Mouse (Mus musculus) cerebellum, adult 2 months (tissue): Measurements from ENCODE around the gene Nrcam. TPM values are rescaled to one million over a fixed set of nuclear protein-coding genes. Genes with fewer than 3 reads are reported as not detected.

ENCODE experiments used
- DNase-seq, 2 experiments: peaks; one replicate each; pipeline ENCODE4 v3.0.0; 2021
- H3K27ac ChIP-seq: fragments of 200-500 bp; 2 replicates; pipeline ENCODE4 v1.5.1; 2012; ENCODE audit warnings: low read length, control low read depth, inconsistent platforms; ENCODE audit not compliant: insufficient read depth
- H3K27me3 ChIP-seq: fragments of 200-500 bp; 2 replicates; pipeline ENCODE4 v1.6.1; 2012; ENCODE audit warnings: inconsistent platforms, mild to moderate bottlenecking, low read length, moderate library complexity; ENCODE audit not compliant: control insufficient read depth, insufficient read depth
- H3K4me1 ChIP-seq: fragments of 200-500 bp; 2 replicates; pipeline ENCODE4 v1.6.1; 2011; ENCODE audit warnings: low read length; ENCODE audit not compliant: control insufficient read depth, insufficient read depth
- H3K4me3 ChIP-seq: fragments of 200-500 bp; replicated peaks from 2 replicates; pipeline ENCODE3; 2011; ENCODE audit warnings: mild to moderate bottlenecking, low read depth, low read length, control low read depth; ENCODE audit not compliant: insufficient read depth
- CTCF ChIP-seq: fragments of 200-500 bp; IDR thresholded peaks from 2 replicates; pipeline ENCODE4 v1.5.1; 2011; ENCODE audit warnings: low read depth, mild to moderate bottlenecking, control low read depth, low read length, moderate library complexity, borderline replicate concordance; ENCODE audit not compliant: insufficient read depth
- POLR2A ChIP-seq: fragments of 200-500 bp; IDR thresholded peaks from 2 replicates; pipeline ENCODE4 v1.6.1; 2011; ENCODE audit warnings: low read length, control low read depth, borderline replicate concordance; ENCODE audit not compliant: insufficient read depth
- WGBS: fragments of 180-500 bp; shearing (Covaris S2); methylation state at CpG from one replicate; pipeline ENCODE4 v1.1.7; 2018; 5-methylcytosine and 5-hydroxymethylcytosine counted together
- polyA plus RNA-seq: library from polyadenylated mRNA; depleted of rRNA; stranded (reverse); fragments of >200 nt; gene quantifications from 2 replicates; pipeline ENCODE4 v1.2.3, GENCODE M21; 2012

Gene Nrcam
- polyA plus RNA-seq, 1 experiment = 88.0 TPM

DNA sequence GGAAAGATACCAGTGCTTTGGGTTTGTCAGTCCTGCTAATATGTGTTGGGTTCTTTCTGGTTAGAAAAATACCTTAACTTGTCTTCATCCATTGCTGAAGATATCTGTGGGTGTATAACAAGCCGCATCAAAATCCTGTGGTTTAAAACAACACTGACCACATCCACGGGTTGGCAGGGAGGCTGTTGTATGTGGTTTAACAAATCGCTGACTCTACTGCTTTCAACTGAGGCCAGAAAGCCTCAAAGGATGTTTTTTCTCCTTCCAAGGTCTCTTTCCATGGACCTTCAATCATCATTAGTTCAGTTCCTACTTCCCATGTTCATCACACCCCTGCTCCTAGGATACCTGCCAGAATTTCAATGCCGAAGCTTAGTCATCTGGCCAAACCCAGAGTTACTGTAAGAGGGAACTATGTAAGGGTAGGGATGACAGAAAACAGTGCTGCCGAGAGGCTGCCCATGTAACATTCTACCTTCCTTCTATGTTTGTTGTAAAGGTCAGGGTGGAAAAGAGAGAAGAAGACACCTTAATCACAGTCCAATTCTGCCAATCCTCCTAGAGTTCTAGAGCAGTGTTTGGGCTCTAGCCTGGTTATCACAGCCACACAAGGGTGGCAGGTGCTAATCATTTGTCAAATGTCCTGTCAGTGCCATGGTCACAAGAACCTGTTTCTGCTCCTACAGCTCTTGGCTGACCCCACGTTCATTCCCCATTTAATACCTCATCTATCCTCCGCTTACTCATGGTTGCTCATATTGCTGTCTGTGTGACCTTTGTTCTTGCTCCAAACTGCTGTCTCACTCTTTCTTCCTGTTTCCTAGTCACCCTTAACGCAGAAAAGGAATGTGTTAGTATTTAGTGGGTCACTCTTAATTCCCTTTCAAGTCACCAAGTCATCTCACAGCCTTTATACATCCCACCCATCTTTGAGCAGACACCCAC is 196.2 kb downstream of the Nrcam start:
- H3K27ac ChIP-seq = no peak overlapping the region
- WGBS = 65% methylated on average over 8 of the region's 8 CpGs
- DNase-seq = peak in 1 of 2 experiments; percentile 57
- no peak overlapping the region for H3K4me3 ChIP-seq
- TF ChIP-seq CTCF = no peak
- no peak for TF ChIP-seq POLR2A
- H3K27me3 ChIP-seq = no peaks in the 10 kb centered on the region
- peaks cover 12% of the 10 kb centered on the region for H3K4me1 ChIP-seq

DNA sequence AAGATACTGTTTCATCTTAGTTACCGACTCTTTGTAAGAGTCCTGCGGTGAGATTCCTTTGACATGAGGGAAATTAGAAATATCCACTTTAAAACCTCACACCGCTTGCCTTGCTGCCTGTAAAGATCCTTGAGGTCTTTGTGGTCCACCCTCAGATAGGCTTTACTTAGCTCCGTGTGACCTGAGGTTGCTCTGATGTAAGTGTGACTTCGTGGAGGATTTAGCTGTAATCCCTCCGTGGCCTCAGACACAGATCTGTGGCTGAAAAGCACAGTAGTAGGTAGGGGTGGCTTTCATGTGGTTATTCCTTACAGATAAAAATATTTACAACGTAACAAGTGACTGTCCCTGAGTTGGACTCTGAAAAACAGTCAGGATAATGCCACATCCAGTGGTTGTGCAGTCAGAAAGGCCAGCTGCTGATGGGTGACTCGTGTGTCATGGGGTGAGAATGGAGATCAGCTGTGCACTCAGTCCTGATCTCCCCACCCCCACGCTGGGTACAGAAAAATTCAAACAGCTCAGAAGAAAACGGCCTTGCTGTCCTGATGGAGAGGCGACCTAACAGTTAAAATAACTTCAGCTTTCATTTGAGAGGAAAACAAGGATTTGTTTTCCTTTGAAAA is 199.8 kb downstream of the Nrcam start:
- WGBS = 69% methylated on average over 11 of the region's 11 CpGs
- no peak for TF ChIP-seq POLR2A
- TF ChIP-seq CTCF = no peak
- peaks cover 2% of the 10 kb centered on the region; the same call in 1 of the 2 replicates for H3K4me1 ChIP-seq

DNA sequence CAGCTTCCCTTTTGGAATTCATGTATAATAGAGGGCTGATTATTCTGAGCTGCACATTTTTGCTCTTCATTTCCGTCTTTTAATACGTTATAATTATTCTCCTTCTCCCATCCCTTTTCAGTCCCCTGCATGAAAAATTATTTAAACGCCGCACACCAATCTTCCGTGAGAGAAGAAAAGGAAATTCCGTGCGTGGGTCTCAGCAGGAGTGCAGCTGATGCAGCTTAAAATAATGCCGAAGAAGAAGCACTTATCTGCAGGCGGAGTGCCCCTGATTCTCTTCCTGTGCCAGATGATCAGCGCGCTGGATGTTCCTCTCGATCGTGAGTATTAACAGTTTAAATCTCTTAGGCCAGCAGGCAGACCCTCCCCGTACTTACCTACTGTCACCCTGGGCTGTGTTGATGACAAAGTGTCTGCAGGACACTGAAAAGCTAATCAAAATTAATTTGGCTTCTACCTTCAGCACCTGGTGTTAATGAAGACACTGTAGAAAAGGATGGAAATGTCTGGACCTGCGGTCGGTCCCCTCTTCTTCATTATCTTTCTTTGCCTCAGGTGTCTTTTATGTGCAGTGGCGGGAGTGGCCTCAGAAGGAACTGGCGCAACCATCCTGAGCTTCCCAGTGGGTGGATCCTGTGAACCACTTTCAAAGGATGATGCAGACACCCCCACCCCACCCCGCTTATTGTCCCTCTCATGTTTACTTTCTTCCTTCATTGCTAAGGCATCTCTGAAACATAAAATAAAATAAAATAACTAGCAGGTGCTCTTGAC is 203.8 kb downstream of the Nrcam start:
- 34% methylated on average over 19 of the region's 19 CpGs for WGBS
- Histone ChIP-seq H3K27me3 (no peaks in the 10 kb centered on the region), H3K4me3 (peak overlapping the region; percentile 43), H3K27ac (peak overlapping the region; percentile 23; the same call in 1 of the 2 replicates), H3K4me1 (peaks cover 2% of the 10 kb centered on the region; the same call in 1 of the 2 replicates)
- TF ChIP-seq CTCF (no peak), POLR2A (no peak)
- no peak for DNase-seq

More for the DNA sequence above, 199.8 kb downstream of the Nrcam start:
- Histone ChIP-seq H3K4me3 (no peak overlapping the region), H3K27me3 (no peaks in the 10 kb centered on the region), H3K27ac (no peak overlapping the region)
- no peak for DNase-seq

DNA sequence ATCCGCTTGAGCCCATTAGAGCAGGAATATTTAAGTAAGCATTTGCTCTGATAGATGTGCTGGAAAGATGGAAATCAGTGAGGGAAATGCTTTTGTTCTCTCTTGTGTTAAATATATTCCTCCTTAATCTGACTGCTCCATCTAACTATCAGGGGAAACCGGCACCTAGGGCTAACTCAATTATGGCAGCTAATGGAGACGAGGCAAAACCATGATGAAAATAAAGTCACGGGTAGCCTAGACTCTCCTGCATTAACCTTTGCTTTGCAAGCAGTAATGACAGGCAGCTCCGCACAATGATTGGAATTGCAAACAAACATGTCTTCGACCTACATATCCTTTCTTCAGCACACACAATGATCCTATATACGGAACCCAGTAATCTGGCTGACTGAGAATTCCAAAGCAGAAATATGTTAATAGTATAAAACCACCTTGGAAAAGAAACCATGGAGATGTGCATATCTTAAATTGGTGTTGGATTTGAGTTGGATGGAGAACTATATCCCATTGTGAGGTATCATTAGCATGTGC is 205.5 kb downstream of the Nrcam start:
- Histone ChIP-seq H3K27ac (no peak overlapping the region), H3K4me1 (peaks cover 2% of the 10 kb centered on the region; the same call in 1 of the 2 replicates), H3K4me3 (no peak overlapping the region), H3K27me3 (no peaks in the 10 kb centered on the region)
- DNase-seq = no peak
- WGBS = 97% methylated on average over 7 of the region's 7 CpGs
- TF ChIP-seq POLR2A = no peak
- TF ChIP-seq CTCF = no peak

DNA sequence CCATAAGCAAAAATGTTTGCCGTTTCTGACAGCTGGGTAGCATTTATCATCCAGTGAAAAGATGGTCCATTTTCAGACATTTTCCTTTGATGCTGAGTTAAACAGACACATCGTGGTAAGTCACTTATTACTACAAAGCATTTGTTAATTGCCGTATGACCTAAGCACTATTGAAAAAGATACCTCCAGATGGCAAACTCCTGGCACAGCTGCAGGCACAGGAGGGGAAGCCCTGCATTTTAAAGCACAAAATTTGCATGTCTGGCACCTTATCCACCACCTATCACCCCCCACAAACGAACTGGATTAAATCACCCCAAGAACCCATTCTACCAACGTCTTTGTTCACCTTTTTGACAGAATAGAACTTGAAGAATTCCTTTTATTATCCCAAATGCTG is 206.9 kb downstream of the Nrcam start:
- Histone ChIP-seq H3K27me3 (no peaks in the 10 kb centered on the region), H3K27ac (no peak overlapping the region), H3K4me3 (no peak overlapping the region), H3K4me1 (peaks cover 2% of the 10 kb centered on the region; the same call in 1 of the 2 replicates)
- no peak for DNase-seq
- no peak for TF ChIP-seq POLR2A
- no peak for TF ChIP-seq CTCF
- WGBS = 33% methylated on average over 5 of the region's 5 CpGs

DNA sequence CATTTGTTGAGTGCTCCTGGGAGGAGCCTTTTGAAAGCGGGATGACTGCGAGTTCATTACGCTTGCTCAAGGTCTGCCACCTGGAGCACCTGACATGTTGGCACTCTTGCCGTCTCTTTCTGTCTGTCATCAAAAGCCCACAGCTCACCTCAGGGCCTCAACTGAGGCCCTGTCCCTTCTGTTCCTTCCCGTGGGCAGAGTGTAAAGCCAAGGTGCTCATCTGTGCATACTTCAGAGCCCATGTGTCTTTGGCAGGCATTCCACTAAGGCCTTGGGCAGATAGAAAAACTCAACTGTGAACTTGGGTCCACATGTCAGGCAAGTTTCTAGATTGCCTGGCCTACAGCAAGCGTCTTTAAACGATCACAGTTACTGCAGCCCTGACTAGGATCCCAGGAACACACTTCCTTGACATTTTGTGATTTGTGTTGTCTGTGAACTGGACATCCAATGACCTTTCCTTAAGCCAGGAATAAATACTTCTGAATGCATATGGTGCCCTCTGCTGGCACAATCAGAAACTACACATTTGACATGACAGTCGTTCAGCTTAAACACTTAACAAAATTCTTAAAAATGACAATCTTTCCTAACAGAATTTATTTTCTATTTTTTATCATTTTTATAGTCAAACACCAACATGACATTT is 219.2 kb downstream of the Nrcam start:
- H3K27me3 ChIP-seq = no peaks in the 10 kb centered on the region
- peaks cover 5% of the 10 kb centered on the region for H3K4me1 ChIP-seq
- TF ChIP-seq POLR2A = no peak
- TF ChIP-seq CTCF = peak; percentile 44; the same call in 1 of the 2 replicates
- no peak overlapping the region for H3K4me3 ChIP-seq
- peak; percentile 80 to 87 for DNase-seq
- 12% methylated on average over 8 of the region's 8 CpGs for WGBS
- peak overlapping the region; percentile 60 for H3K27ac ChIP-seq

DNA sequence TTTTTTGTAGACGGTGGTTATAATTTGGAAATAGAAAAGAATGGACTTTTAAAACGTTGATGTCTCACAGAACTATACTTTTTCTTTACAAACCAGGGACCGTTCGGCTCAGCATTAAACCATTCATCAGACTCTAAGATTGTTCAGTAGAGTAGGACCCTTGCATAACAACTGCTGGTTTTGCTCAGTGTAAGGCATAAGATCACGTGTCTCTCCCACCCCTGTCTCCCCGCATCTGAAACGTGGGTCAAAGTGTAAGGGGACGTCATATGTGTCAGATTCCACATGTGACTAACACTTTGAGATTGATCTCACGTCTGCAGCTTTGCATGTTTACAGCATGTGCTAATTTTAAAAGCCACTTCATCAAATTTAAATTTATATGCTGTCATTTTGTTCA is 219.8 kb downstream of the Nrcam start:
- TF ChIP-seq CTCF = no peak
- TF ChIP-seq POLR2A = no peak
- no peak for DNase-seq
- WGBS = 64% methylated on average over 9 of the region's 9 CpGs
- no peaks in the 10 kb centered on the region for H3K27me3 ChIP-seq
- no peak overlapping the region for H3K27ac ChIP-seq
- H3K4me3 ChIP-seq = no peak overlapping the region
- peaks cover 10% of the 10 kb centered on the region for H3K4me1 ChIP-seq
